In the genomic region with DNA sequence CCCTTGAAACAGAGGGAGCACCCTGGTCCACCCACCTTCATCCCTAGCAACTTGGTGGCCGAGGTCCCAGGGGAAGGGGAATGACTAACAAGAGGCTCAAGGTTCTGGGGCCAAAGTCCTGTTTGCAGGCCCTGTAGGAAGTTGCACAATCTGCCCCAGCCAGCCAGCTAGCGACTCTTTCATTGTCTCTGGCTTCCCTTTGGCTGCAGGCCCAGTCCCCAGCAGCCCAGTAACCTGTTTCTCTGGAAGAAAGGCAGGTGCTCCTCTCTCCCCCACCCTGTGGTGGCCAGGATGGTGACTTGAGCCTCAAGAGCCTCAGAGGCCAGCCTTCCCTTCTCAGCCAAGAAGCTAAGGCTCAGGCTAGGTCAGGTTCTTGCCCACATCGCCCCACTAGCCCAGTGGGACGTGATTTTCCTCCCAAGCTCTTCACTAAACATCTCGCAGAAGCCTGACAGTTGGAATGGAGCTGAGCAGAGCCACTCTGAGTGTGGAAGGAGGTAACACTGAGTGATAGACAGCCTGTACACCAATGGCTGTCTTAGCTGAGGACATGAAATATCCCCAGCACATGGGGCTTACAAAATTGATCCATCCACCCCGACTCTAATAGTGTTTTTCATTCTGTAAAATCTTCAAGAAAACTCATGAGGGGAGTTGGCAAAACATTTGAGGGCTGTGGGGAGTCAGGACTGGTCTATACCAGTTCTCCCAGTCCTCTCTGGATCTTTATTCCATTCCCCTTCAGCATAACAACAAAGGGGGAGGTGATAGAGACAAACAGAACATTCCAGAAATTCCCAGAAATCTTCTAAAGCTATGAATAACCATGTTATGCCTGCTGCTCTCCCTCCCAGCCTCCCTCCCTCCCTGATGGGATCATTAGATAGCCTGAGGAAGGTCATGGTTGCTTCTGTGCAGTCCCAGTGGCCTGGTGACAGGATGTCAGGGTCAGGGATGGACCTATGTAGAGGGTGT, we compare ENCODE assay signal across 8 mouse cellular contexts. TPM values are rescaled to one million over a fixed set of nuclear protein-coding genes. Genes with fewer than 3 reads are reported as not detected.
DNase-seq lines count a peak whose midpoint lies in the region; ATAC-seq and TF ChIP-seq lines count a peak whose summit lies in the region.

No protein-coding gene starts in this region.

- no peak overlapping the region; the same call in 1 of the 2 replicates for H3K4me2 ChIP-seq in intestine, embryonic 16.5 days (ENCODE audit: low read depth, low read length)
- H3K4me2 ChIP-seq in liver, embryonic 14.5 days (ENCODE audit: low read depth) = no peak overlapping the region; the same call in 1 of the 2 replicates
- no peak overlapping the region for H3K4me2 ChIP-seq in stomach, embryonic 14.5 days (replicated peaks; ENCODE audit: low read depth, low read length)

- no peak for TF ChIP-seq CTCF in liver, embryonic 14.5 days (IDR thresholded peaks at IDR 0.05; ENCODE audit: low read depth)

- no peak for ATAC-seq in frontal cortex, adult (ENCODE audit: low TSS enrichment)
- peak; percentile 97 for ATAC-seq in intestine, embryonic 16.5 days
- ATAC-seq in liver, embryonic 14.5 days (ENCODE audit: insufficient read depth) = peak; percentile 71
- peak; percentile 81 for ATAC-seq in stomach, embryonic 14.5 days (ENCODE audit: insufficient number of reproducible peaks, insufficient read depth, low FRiP score, low read depth)

- H3K27me3 ChIP-seq in intestine, embryonic 16.5 days (replicated peaks; ENCODE audit: control insufficient read depth, insufficient read depth, low read length) = no peaks in the 10 kb centered on the region
- no peaks in the 10 kb centered on the region for H3K27me3 ChIP-seq in liver, embryonic 14.5 days (ENCODE audit: control insufficient read depth, insufficient read depth, low read length)
- H3K27me3 ChIP-seq in stomach, embryonic 14.5 days (ENCODE audit: control insufficient read depth, insufficient read depth, low read length) = no peaks in the 10 kb centered on the region

- DNase-seq in frontal cortex, postnatal 10 days (ENCODE audit: low spot score in 2 of 2) = peak; percentile 25 to 44
- peak; percentile 12 to 49 for DNase-seq in adrenal gland, postnatal 4 days (ENCODE audit: low spot score in 2 of 2)
- DNase-seq in gastrocnemius, adult 8-10 months (ENCODE audit: low spot score in 2 of 2) = peak; percentile 11 to 49
- peak in 2 of 3 experiments; percentile 45 to 49 for DNase-seq in liver, embryonic 14.5 days (ENCODE audit: low read depth in 3 of 3, low spot score in 3 of 3)
- no peak for DNase-seq in thymus, postnatal 25 days

- peak overlapping the region; percentile 97 for H3K27ac ChIP-seq in intestine, embryonic 16.5 days (ENCODE audit: low read length)
- H3K27ac ChIP-seq in liver, embryonic 14.5 days = peak overlapping the region; percentile 20; the same call in 1 of the 2 replicates
- peak overlapping the region; percentile 80; the same call in 1 of the 2 replicates for H3K27ac ChIP-seq in stomach, embryonic 14.5 days (ENCODE audit: low read length)

- TF ChIP-seq EP300 in liver, embryonic 14.5 days (IDR thresholded peaks at IDR 0.05; ENCODE audit: low read depth) = no peak

- no peaks in the 10 kb centered on the region; the same call in 1 of the 2 replicates for H3K9me3 ChIP-seq in intestine, embryonic 16.5 days (ENCODE audit: control insufficient read depth, low read length)
- no peaks in the 10 kb centered on the region for H3K9me3 ChIP-seq in liver, embryonic 14.5 days (ENCODE audit: control insufficient read depth, low read length)
- no peaks in the 10 kb centered on the region for H3K9me3 ChIP-seq in stomach, embryonic 14.5 days (ENCODE audit: control insufficient read depth, low read depth, low read length)

- no peaks in the 10 kb centered on the region for H3K36me3 ChIP-seq in intestine, embryonic 16.5 days (ENCODE audit: control insufficient read depth, insufficient read depth, low read length)
- H3K36me3 ChIP-seq in liver, embryonic 14.5 days (replicated peaks; ENCODE audit: control insufficient read depth, insufficient read depth, low read depth) = no peaks in the 10 kb centered on the region
- no peaks in the 10 kb centered on the region for H3K36me3 ChIP-seq in stomach, embryonic 14.5 days (ENCODE audit: control insufficient read depth, insufficient read depth, low read length)

- peak overlapping the region; percentile 53; the same call in 1 of the 2 replicates for H3K9ac ChIP-seq in intestine, embryonic 16.5 days (ENCODE audit: low read depth, low read length)
- no peak overlapping the region for H3K9ac ChIP-seq in liver, embryonic 14.5 days (replicated peaks)
- H3K9ac ChIP-seq in stomach, embryonic 14.5 days (replicated peaks; ENCODE audit: low read depth, low read length) = no peak overlapping the region

- H3K4me3 ChIP-seq in intestine, embryonic 16.5 days (ENCODE audit: low read length) = no peak overlapping the region
- no peak overlapping the region for H3K4me3 ChIP-seq in liver, embryonic 14.5 days (ENCODE audit: insufficient read depth in 1 of 2, low read depth in 2 of 2, low read length in 2 of 2)
- no peak overlapping the region for H3K4me3 ChIP-seq in stomach, embryonic 14.5 days (ENCODE audit: low read depth, low read length)

- peaks cover 21% of the 10 kb centered on the region for H3K4me1 ChIP-seq in intestine, embryonic 16.5 days (ENCODE audit: control insufficient read depth, insufficient read depth, low read length)
- peaks cover 0 to 28% of the 10 kb centered on the region in 2 experiments; a peak in 3 of 4 replicates for H3K4me1 ChIP-seq in liver, embryonic 14.5 days (replicated peaks; ENCODE audit: control insufficient read depth in 2 of 2, insufficient read depth in 2 of 2, low read length in 1 of 2)
- H3K4me1 ChIP-seq in stomach, embryonic 14.5 days (ENCODE audit: control insufficient read depth, insufficient read depth, low read length) = peaks cover 6% of the 10 kb centered on the region; the same call in 1 of the 2 replicates

- WGBS in intestine, embryonic 16.5 days = 52% methylated on average over 6 of the region's 6 CpGs
- 35% methylated on average over 6 of the region's 6 CpGs for WGBS in liver, embryonic 14.5 days (ENCODE audit: insufficient replicate concordance)
- WGBS in stomach, embryonic 14.5 days = 58% methylated on average over 6 of the region's 6 CpGs

RNA-seq across cellular contexts. Expression of gene Nek6, which starts 25.2 kb away (rescaled TPM):
- 10 to 100 TPM; 26.2 to 29.8 TPM for total RNA-seq in adrenal gland, postnatal 4 days (2021)
- total RNA-seq in gastrocnemius, adult 8-10 months (2022) = 10 to 100 TPM; 10.7 to 15.6 (median 14.1) TPM
- 124 and 128 TPM in 2 replicates for polyA plus RNA-seq in intestine, embryonic 16.5 days (2015; fragmentation: Nextera tagmentation; extraction: Ambion mirVana)
- polyA plus RNA-seq in liver, embryonic 14.5 days (2012; rRNA removed) = 8.6 and 9.7 TPM in 2 replicates
- 25.1 and 25.2 TPM in 2 replicates for polyA plus RNA-seq in liver, embryonic 14.5 days (2014; fragmentation: Nextera tagmentation; extraction: Ambion mirVana)
- polyA plus RNA-seq in stomach, embryonic 14.5 days (2014; fragmentation: Nextera tagmentation; extraction: Ambion mirVana) = 132 and 136 TPM in 2 replicates

Comparison
In these comparisons a context has a peak if more than half of its experiments do, and no peak if none do; other contexts are left out.
1. H3K27ac ChIP-seq: peak in every context shown above with its lines; median percentile 97 in intestine, embryonic 16.5 days; 80 in stomach, embryonic 14.5 days; 20 in liver, embryonic 14.5 days.